8 mouse cellular contexts compared by ENCODE assay signal in the genomic region with DNA sequence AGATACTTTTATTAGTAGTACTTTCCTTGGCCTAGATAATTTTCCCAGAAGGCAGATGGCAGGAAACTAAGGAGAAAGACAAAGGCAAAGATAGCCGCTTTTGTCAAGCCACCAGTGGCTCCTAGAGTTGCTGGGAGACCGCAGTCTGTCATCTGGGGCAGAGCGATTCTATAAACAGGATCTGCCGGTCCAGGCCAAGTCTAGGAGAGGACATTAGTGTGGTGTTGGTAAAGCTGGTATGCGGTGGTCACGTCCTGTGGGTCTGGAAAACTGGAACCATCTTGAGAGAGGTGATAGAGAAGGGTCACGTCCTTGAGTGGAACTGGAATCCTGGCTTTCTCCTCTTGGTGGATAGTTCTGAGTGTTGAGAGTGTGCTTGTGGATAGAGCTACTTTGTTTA. TPM values are rescaled to one million over a fixed set of nuclear protein-coding genes. Genes with fewer than 3 reads are reported as not detected.
DNase-seq lines count a peak whose midpoint lies in the region; ATAC-seq and TF ChIP-seq lines count a peak whose summit lies in the region.
"Had no signal": no experiment of that assay in that cellular context is flagged by ENCODE, and none has a peak within 500 bp of the region (broad histone marks: within the 10 kb centered on the region; RNA-seq: fewer than 3 reads in every experiment).

No protein-coding gene starts in this region.

- H3K79me2 ChIP-seq in liver, adult 2 months (ENCODE audit: control insufficient read depth, insufficient read depth, low read length): peaks cover 23% of the 10 kb centered on the region; the same call in 1 of the 2 replicates

- H3K36me3 ChIP-seq in liver, adult 2 months (ENCODE audit: control insufficient read depth, insufficient read depth, low read length): no peaks in the 10 kb centered on the region
- H3K36me3 ChIP-seq in heart, embryonic 16.5 days (ENCODE audit: control insufficient read depth, insufficient read depth): 0 out of 2 replicates have a peak, but pooled peaks cover 2% of the 10 kb centered on the region
- no peaks in the 10 kb centered on the region for H3K36me3 ChIP-seq in liver, postnatal 0 days (replicated peaks; ENCODE audit: insufficient read depth, low read length)
- no peaks in the 10 kb centered on the region for H3K36me3 ChIP-seq in neural tube, embryonic 13.5 days

- H3K27ac ChIP-seq in liver, adult 2 months (replicated peaks; ENCODE audit: insufficient read depth, low read depth, low read length): peak overlapping the region; percentile 81
- H3K27ac ChIP-seq in heart, embryonic 16.5 days (ENCODE audit: low read length): peak overlapping the region; percentile 74
- peak overlapping the region; percentile 1; the same call in 1 of the 2 replicates for H3K27ac ChIP-seq in liver, postnatal 0 days (ENCODE audit: low read depth)
- no peak overlapping the region for H3K27ac ChIP-seq in neural tube, embryonic 13.5 days (replicated peaks)

- H3K9ac ChIP-seq in liver, adult 2 months (ENCODE audit: low read depth, low read length): peak overlapping the region; percentile 67
- no peak overlapping the region for H3K9ac ChIP-seq in heart, embryonic 16.5 days (ENCODE audit: low read length)
- no peak overlapping the region for H3K9ac ChIP-seq in liver, postnatal 0 days (replicated peaks)
- H3K9ac ChIP-seq in neural tube, embryonic 13.5 days: no peak overlapping the region

- no peaks in the 10 kb centered on the region for H3K27me3 ChIP-seq in liver, adult 2 months (ENCODE audit: control insufficient read depth, insufficient read depth, low read length)
- H3K27me3 ChIP-seq in heart, embryonic 16.5 days (ENCODE audit: control insufficient read depth, insufficient read depth, low read length): no peaks in the 10 kb centered on the region
- H3K27me3 ChIP-seq in liver, postnatal 0 days (ENCODE audit: insufficient read depth, low read length): no peaks in the 10 kb centered on the region
- no peaks in the 10 kb centered on the region for H3K27me3 ChIP-seq in neural tube, embryonic 13.5 days

- no peak for TF ChIP-seq CTCF in liver, adult 2 months (IDR thresholded peaks at IDR 0.05; ENCODE audit: low read depth, low read length)
- no peak for TF ChIP-seq CTCF in liver, postnatal 0 days (IDR thresholded peaks at IDR 0.05; ENCODE audit: low read depth)

- no peaks in the 10 kb centered on the region for H3K9me3 ChIP-seq in heart, embryonic 16.5 days (replicated peaks; ENCODE audit: control insufficient read depth, low read length)
- no peaks in the 10 kb centered on the region for H3K9me3 ChIP-seq in liver, postnatal 0 days (ENCODE audit: low read length)
- no peaks in the 10 kb centered on the region for H3K9me3 ChIP-seq in neural tube, embryonic 13.5 days

- TF ChIP-seq EP300 in liver, postnatal 0 days (IDR thresholded peaks at IDR 0.05; ENCODE audit: low read depth): no peak

- peak overlapping the region; percentile 56 for H3K4me2 ChIP-seq in heart, embryonic 16.5 days (ENCODE audit: low read depth, low read length)
- peak overlapping the region; percentile 24; the same call in 1 of the 2 replicates for H3K4me2 ChIP-seq in liver, postnatal 0 days (ENCODE audit: low read depth, low read length)
- peak overlapping the region; percentile 24; the same call in 1 of the 2 replicates for H3K4me2 ChIP-seq in neural tube, embryonic 13.5 days

- no peak for ATAC-seq in heart, embryonic 16.5 days (replicated peaks; ENCODE audit: extremely low read depth, insufficient read depth, low FRiP score)
- no peak for ATAC-seq in liver, postnatal 0 days
- ATAC-seq in neural tube, embryonic 13.5 days (ENCODE audit: low read depth): no peak
- ATAC-seq: activated CD4-positive, CD25-positive, alpha-beta regulatory T cell, adult 4 months had no signal

- no peak overlapping the region for H3K4me3 ChIP-seq in liver, adult 2 months (ENCODE audit: insufficient read depth, low read depth, low read length)
- H3K4me3 ChIP-seq in heart, embryonic 16.5 days (ENCODE audit: low read length): peak overlapping the region; percentile 23
- no peak overlapping the region for H3K4me3 ChIP-seq in liver, postnatal 0 days (ENCODE audit: low read depth, low read length)
- H3K4me3 ChIP-seq in neural tube, embryonic 13.5 days: no peak overlapping the region

- no peak for DNase-seq in liver, adult 2 months (ENCODE audit: extremely low read depth, low read depth, low spot score)
- no peak for DNase-seq in liver
- DNase-seq in liver, postnatal 0 days: no peak
- DNase-seq in spleen, adult 12 weeks (ENCODE audit: low spot score): no peak
- no peak for DNase-seq in cerebellum, postnatal 10 days

- peaks cover 37% of the 10 kb centered on the region for H3K4me1 ChIP-seq in liver, adult 2 months (ENCODE audit: control insufficient read depth, insufficient read depth, low read length)
- peaks cover 61% of the 10 kb centered on the region for H3K4me1 ChIP-seq in heart, embryonic 16.5 days (ENCODE audit: control insufficient read depth, insufficient read depth, low read length)
- H3K4me1 ChIP-seq in liver, postnatal 0 days (ENCODE audit: insufficient read depth): peaks cover 54% of the 10 kb centered on the region
- peaks cover 71% of the 10 kb centered on the region for H3K4me1 ChIP-seq in neural tube, embryonic 13.5 days (replicated peaks)

- WGBS in liver, adult 2 months: 13% methylated on average over 7 of the region's 7 CpGs
- WGBS in heart, embryonic 16.5 days: 36% methylated on average over 7 of the region's 7 CpGs
- WGBS in liver, postnatal 0 days (ENCODE audit: insufficient replicate concordance): 67% methylated on average over 7 of the region's 7 CpGs
- WGBS in neural tube, embryonic 13.5 days: 57% methylated on average over 7 of the region's 7 CpGs

- TF ChIP-seq POLR2A in liver, adult 2 months (IDR thresholded peaks at IDR 0.05; ENCODE audit: extremely low read depth, insufficient read depth, low read length): no peak

RNA-seq across cellular contexts. Expression of a gene that starts 3.2 kb away (rescaled TPM):
- total RNA-seq in liver, adult 2 months (2014; rRNA removed): 32.3 and 33.4 TPM in 2 replicates
- 5.5 and 7.7 TPM in 2 replicates for polyA plus RNA-seq in liver, adult 2 months (2012; rRNA removed)
- 21.6 and 21.7 TPM in 2 replicates for polyA plus RNA-seq in heart, embryonic 16.5 days (2015; fragmentation: Nextera tagmentation; extraction: Ambion mirVana)
- polyA plus RNA-seq in liver, postnatal 0 days (2015; fragmentation: Nextera tagmentation; extraction: Ambion mirVana): 3.6 and 4.5 TPM in 2 replicates
- polyA plus RNA-seq in neural tube, embryonic 13.5 days (2015; fragmentation: Nextera tagmentation; extraction: Ambion mirVana): 19.7 and 23.0 TPM in 2 replicates
